Mouse (Mus musculus): Measurements from ENCODE around the gene Gm42688. TPM values are rescaled to one million over a fixed set of nuclear protein-coding genes. Genes with fewer than 3 reads are reported as not detected.

Gm42688 gene
- total RNA-seq, 2 experiments from 2014 or later: 5.2 to 5.9 TPM

GRCm38 (mm10) chr6:83117616-83118015 lies 16.2 kb downstream of the Gm42688 start:
- DNase-seq: peak in 1 of 2 experiments; percentile 63

GRCm38 (mm10) chr6:83118369-83118768 lies 17.0 kb downstream of the Gm42688 start:
- DNase-seq: no peak

GRCm38 (mm10) chr6:83118825-83119733 lies 17.7 kb downstream of the Gm42688 start:
- DNase-seq: peak in 1 of 2 experiments; percentile 17

GRCm38 (mm10) chr6:83119734-83120051 lies 18.3 kb downstream of the Gm42688 start:
- DNase-seq: peak in 1 of 2 experiments; percentile 62

GRCm38 (mm10) chr6:83120930-83121862 lies 19.8 kb downstream of the Gm42688 start, which contains the start of gene Wbp1:
Gene Wbp1 (minus strand): TSS chr6:83121559.
- peak; percentile 94 for DNase-seq

GRCm38 (mm10) chr6:83121863-83122710 lies 20.7 kb downstream of the Gm42688 start:
- DNase-seq: peak in 1 of 2 experiments; percentile 12

GRCm38 (mm10) chr6:83122961-83123360 lies 21.5 kb downstream of the Gm42688 start:
- no peak for DNase-seq

GRCm38 (mm10) chr6:83124851-83125312 lies 23.5 kb downstream of the Gm42688 start:
- DNase-seq: peak; percentile 93

- DNase-seq: no peak
These were observed 23.9 kb downstream of the Gm42688 start, which contains the start of gene Ino80b for GRCm38 (mm10) chr6:83125331-83125730. Gene Ino80b (minus strand): TSS chr6:83125431.

GRCm38 (mm10) chr6:83127419-83127818 lies 26.0 kb downstream of the Gm42688 start:
- no peak for DNase-seq

GRCm38 (mm10) chr6:83131469-83132034 lies 30.1 kb downstream of the Gm42688 start:
- no peak for DNase-seq

- DNase-seq: no peak
These were observed 30.9 kb downstream of the Gm42688 start for GRCm38 (mm10) chr6:83132176-83132919.

GRCm38 (mm10) chr6:83134226-83134625 lies 32.8 kb downstream of the Gm42688 start:
- no peak for DNase-seq

- DNase-seq: no peak
These were observed 33.6 kb downstream of the Gm42688 start, which contains the start of gene Rtkn for GRCm38 (mm10) chr6:83134951-83135513. Gene Rtkn (plus strand): TSS chr6:83135463.

GRCm38 (mm10) chr6:83135571-83136161 lies 34.2 kb downstream of the Gm42688 start:
- peak in 1 of 2 experiments; percentile 56 for DNase-seq

GRCm38 (mm10) chr6:83136291-83136880 lies 35.0 kb downstream of the Gm42688 start:
- DNase-seq: no peak

- peak; percentile 73 to 86 for DNase-seq
These were observed 35.6 kb downstream of the Gm42688 start for GRCm38 (mm10) chr6:83136881-83137575.

GRCm38 (mm10) chr6:83137576-83137950 lies 36.1 kb downstream of the Gm42688 start:
- DNase-seq: peak; percentile 93 to 97
